Mouse (Mus musculus) C2C12 (cell line): ENCODE measurements around the gene Parp11.

Experiments used
- CTCF ChIP-seq: IDR thresholded peaks from one replicate; pipeline ENCODE4 v1.5.1; 2011; ENCODE audit not compliant: control insufficient read depth, insufficient read depth, insufficient read length
- MYOD1 ChIP-seq: IDR thresholded peaks from one replicate; pipeline ENCODE4 v1.6.1; 2011; ENCODE audit warnings: low read depth; ENCODE audit not compliant: control insufficient read depth, insufficient read length
- USF1 ChIP-seq: IDR thresholded peaks from one replicate; pipeline ENCODE4 v1.6.1; 2011; ENCODE audit warnings: low read depth, mild to moderate bottlenecking, control low read depth, moderate library complexity

DNA sequence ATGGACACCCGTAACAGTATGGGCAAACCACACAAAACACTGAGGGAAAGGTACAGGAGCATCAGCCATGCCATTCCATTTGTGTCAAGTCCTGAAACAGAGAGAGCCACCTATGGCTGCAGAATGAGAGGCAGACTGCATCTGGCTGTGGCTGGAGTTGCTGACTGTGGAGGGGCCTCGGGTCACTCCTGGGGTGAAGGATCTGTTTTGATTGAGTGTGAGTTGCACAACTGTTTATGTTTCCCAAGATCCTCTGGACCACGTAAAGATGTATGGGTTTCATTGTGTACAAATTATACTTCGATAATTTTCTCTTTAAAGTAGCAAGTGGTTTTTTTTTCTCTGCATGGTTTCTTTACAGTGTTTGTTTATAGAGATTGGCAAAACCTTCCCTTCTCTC, 93.9 kb downstream of the Parp11 start:
- no peak for TF ChIP-seq CTCF
- no peak for TF ChIP-seq USF1
- TF ChIP-seq MYOD1: no peak
